Mouse (Mus musculus): ENCODE measurements around the gene Zmat5.

Zmat5 gene

DNA sequence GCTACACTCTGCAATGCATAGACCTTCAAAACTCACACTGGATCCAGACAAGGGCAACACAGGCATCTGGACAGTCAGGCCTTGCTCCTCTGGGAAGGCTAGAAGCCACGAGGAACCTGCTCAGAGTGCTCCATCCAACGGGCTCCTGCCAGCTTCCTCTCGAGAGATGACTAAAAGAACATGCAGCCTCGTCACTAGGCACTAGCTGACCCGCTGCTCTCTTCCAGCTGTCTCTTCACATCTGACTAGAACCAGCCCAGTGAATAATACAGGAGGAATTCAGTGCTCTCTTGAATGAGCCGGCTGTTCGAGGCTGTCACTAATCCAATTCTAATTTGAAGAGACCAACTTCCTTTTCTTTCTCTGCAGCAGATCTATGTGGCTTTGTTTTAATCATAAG is 67.3 kb downstream of the Zmat5 start:
- in situ Hi-C loops (cut with MboI, MseI) = loop anchor here in 1 of 2 experiments (10.0 kb wide), 1 partner anchor 1553 kb away; no protein-coding TSS in a partner anchor

DNA sequence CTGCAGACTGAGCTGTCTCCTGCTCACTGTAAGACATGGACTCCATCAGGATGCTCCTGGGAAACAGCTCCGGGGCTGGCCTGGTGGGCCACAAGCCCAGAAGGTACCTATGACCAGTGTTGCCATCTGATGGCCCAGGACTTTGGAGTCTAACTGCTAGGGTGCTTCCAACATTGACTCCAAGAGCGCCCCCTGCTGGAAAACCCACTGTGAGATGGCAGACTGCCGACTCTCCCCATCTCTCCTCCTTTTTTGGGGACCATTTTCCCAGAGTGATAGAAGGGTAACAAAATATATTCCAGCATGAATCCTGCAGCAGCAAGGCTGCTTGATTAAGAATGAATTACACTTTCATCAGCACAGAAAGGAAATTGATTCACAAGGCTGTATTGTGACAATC is 68.4 kb downstream of the Zmat5 start:
- in situ Hi-C loops (cut with MboI, MseI) = loop anchor here in 1 of 2 experiments (10.0 kb wide), 1 partner anchor 1552 kb away; no protein-coding TSS in a partner anchor

DNA sequence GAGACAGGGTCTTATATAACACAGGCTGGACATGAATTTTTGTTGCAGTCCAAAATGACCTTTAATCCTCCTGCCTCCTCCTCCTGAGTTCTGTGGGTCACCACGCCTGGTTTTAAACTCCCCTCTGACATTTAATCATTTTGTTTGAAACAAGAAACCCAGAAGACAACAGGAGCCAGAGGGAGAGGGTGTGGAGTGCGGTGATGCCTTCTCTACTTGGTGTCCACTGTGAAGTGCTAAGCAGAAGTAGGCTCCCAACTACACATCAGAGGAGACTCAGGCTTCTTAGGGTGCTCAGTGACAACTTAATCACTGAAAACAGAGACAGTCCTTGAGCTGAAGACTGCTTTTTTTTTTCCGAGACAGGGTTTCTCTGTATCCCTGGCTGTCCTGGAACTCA is 76.4 kb downstream of the Zmat5 start:
- in situ Hi-C loops (cut with MboI, MseI) = no loop called here

DNA sequence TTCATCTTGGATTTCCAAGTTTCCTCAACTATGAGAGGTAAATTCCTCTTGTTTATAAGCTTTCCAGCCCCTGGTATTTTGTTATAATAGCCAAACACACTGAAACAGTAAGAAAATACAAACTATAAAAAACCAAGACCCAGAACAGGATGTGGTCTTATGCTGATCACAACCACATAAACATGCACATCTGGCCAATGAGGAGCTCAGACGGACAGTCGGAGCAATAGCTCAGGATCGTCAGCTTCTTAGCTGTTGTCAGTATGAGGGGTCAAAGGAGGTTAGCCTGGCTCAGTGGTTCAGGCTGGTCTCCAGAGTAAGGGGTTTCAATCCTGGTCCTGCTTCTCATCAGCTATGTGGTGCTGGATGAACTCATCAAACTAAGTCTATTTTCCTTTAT is 78.6 kb downstream of the Zmat5 start:
- in situ Hi-C loops (cut with MboI, MseI) = no loop called here

GRCm38 (mm10) chr11:4784629-4785142 is 80.2 kb downstream of the Zmat5 start:
- in situ Hi-C loops (cut with MboI, MseI) = no loop called here

Data from T-helper 17 cell (primary cell).